Mouse (Mus musculus) hindbrain, embryonic 16.5 days (tissue): ENCODE results near the gene Phf1. TPM values are rescaled to one million over a fixed set of nuclear protein-coding genes. Genes with fewer than 3 reads are reported as not detected.

Experiments used
- ATAC-seq: fragments of 200-750 bp; cut with Nextera tagmentation; 2 replicates; pipeline ENCODE4 v1.8.0; 2017; ENCODE audit warnings: moderate TSS enrichment, moderate library complexity
- H3K27ac ChIP-seq: fragments of 300-500 bp; sonication (generic); 2 replicates; pipeline ENCODE4 v1.5.1; 2014; ENCODE audit warnings: low read depth, mild to moderate bottlenecking, control low read depth, low read length, moderate library complexity
- H3K27me3 ChIP-seq: fragments of 300-500 bp; sonication (generic); replicated peaks from 2 replicates; pipeline ENCODE4 v1.6.1; 2014; ENCODE audit warnings: low read length; ENCODE audit not compliant: control insufficient read depth, insufficient read depth
- H3K36me3 ChIP-seq: fragments of 300-500 bp; sonication (generic); 2 replicates; pipeline ENCODE4 v1.6.1; 2014; ENCODE audit warnings: mild to moderate bottlenecking, low read length, moderate library complexity, mixed read lengths; ENCODE audit not compliant: control insufficient read depth, insufficient read depth
- H3K4me1 ChIP-seq: fragments of 300-500 bp; sonication (generic); 2 replicates; pipeline ENCODE4 v1.6.1; 2014; ENCODE audit warnings: low read depth, low read length; ENCODE audit not compliant: control insufficient read depth, insufficient read depth
- H3K4me2 ChIP-seq: fragments of 300-500 bp; sonication (generic); 2 replicates; pipeline ENCODE4 v1.6.1; 2014; ENCODE audit warnings: mild to moderate bottlenecking, low read length, control low read depth, moderate library complexity
- H3K4me3 ChIP-seq: fragments of 300-500 bp; sonication (generic); 2 replicates; pipeline ENCODE4 v1.5.1; 2014; ENCODE audit warnings: mild to moderate bottlenecking, low read length, control low read depth, moderate library complexity
- H3K9ac ChIP-seq: fragments of 300-500 bp; sonication (generic); 2 replicates; pipeline ENCODE4 v1.6.1; 2014; ENCODE audit warnings: low read depth, mild to moderate bottlenecking, control low read depth, low read length, moderate library complexity
- H3K9me3 ChIP-seq: fragments of 300-500 bp; sonication (generic); 2 replicates; pipeline ENCODE4 v1.6.1; 2014; ENCODE audit warnings: mild to moderate bottlenecking, low read length, moderate library complexity; ENCODE audit not compliant: control insufficient read depth
- WGBS: fragments of 180-500 bp; shearing (Covaris S2); extraction: QIAGEN DNeasy Blood & Tissue Kit; methylation state at CpG from one replicate; pipeline ENCODE4 v1.1.7; 2014; 5-methylcytosine and 5-hydroxymethylcytosine counted together
- polyA plus RNA-seq: library from polyadenylated mRNA; unstranded; fragments of >200 nt; fragmentation: Nextera tagmentation; extraction: Ambion mirVana; gene quantifications from 2 replicates; pipeline ENCODE4 v1.2.1, GENCODE M21; 2015

Phf1 gene
- polyA plus RNA-seq, 1 experiment from 2014 or later: 30.3 TPM

DNA sequence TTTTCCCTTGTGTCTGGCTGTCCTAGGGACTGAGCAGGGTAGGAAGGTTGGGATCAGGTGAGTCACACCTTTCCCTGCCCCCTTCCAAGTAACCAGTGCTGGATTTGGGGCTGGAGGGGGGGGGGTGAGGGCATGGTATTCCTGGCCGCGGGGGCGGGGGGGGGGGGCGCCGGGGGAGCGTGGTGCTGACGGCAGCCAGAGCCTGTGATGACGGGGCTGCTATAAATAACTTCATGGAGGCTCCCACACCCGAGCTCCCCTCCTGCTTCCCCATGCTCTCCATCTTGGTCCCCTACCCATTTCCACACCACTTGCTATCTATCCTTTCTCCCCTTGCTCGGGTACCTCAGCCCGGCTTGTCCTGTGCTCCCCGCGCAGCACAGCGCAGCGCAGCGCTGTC, 20.9 kb downstream of the Phf1 start:
- no peak overlapping the region for H3K27ac ChIP-seq
- peaks cover 46% of the 10 kb centered on the region for H3K4me1 ChIP-seq
- ATAC-seq: no peak
- WGBS: 17% methylated on average over 12 of the region's 16 CpGs
- no peak overlapping the region for H3K9ac ChIP-seq
- peaks cover 28% of the 10 kb centered on the region for H3K36me3 ChIP-seq
- no peaks in the 10 kb centered on the region for H3K9me3 ChIP-seq
- no peaks in the 10 kb centered on the region for H3K27me3 ChIP-seq
- peak overlapping the region; percentile 85 for H3K4me2 ChIP-seq
- no peak overlapping the region for H3K4me3 ChIP-seq

DNA sequence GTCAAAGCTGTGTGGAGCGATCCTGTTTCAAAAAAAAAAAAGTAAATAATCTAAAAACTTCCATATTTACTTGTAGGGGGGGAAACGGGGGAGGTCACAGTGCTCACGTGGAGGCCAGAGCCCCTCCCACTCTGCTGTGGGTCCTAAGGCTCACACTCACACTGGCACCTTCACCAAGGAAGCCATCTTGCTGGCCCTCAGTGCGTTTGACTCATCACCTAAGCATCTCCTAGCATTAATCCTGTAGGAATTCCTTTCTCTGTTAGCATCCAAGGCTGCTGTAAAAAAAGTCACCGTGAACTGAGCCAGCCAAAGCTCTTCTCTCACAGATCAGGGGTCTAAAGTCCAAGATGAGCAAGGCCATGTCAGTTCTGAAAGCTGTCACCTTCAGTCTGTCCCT, 23.5 kb downstream of the Phf1 start:
- 85% methylated on average over 5 of the region's 5 CpGs for WGBS

DNA sequence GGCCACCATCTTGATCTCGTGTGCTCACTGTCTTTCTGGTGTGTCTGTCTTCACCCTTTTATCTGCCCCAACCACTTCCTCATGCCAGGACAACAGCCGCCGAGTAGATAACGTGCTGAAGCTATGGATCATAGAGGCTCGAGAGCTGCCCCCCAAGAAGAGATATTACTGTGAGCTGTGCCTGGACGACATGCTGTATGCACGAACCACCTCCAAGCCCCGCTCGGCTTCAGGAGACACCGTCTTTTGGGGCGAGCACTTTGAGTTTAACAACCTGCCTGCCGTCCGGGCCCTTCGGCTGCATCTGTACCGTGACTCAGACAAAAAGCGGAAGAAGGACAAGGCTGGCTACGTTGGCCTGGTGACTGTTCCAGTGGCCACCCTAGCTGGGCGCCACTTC, 24.0 kb downstream of the Phf1 start:
- H3K9ac ChIP-seq: no peak overlapping the region
- 95% methylated on average over 18 of the region's 18 CpGs for WGBS
- no peak overlapping the region for H3K4me3 ChIP-seq
- peaks cover 47% of the 10 kb centered on the region for H3K36me3 ChIP-seq
- H3K27me3 ChIP-seq: no peaks in the 10 kb centered on the region
- no peak overlapping the region for H3K27ac ChIP-seq
- no peaks in the 10 kb centered on the region for H3K9me3 ChIP-seq
- peaks cover 20% of the 10 kb centered on the region for H3K4me1 ChIP-seq
- no peak overlapping the region for H3K4me2 ChIP-seq
- ATAC-seq: no peak

More for the DNA sequence above, 23.5 kb downstream of the Phf1 start:
- Histone ChIP-seq H3K4me1 (peaks cover 25% of the 10 kb centered on the region), H3K27me3 (no peaks in the 10 kb centered on the region), H3K4me3 (no peak overlapping the region), H3K27ac (no peak overlapping the region), H3K9me3 (no peaks in the 10 kb centered on the region), H3K9ac (no peak overlapping the region), H3K4me2 (no peak overlapping the region), H3K36me3 (peaks cover 41% of the 10 kb centered on the region)
- ATAC-seq: no peak

DNA sequence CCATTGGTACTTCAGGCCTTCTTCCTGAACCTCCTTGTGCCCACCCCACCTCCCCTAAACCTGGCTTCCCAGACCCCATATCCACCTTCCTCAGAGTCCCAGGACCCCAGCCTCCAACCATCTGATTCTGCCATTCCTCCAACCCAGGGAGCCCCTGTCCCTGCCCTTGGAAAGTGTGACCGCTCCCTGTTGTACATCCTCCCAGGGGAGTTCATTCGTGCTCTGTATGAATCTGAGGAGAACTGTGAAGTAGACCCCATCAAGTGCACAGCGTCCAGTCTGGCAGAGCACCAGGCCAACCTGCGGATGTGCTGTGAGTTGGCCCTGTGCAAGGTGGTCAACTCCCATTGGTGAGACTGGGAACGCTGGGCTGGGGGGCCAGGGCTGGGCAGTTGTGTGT, 25.0 kb downstream of the Phf1 start:
- H3K9ac ChIP-seq: no peak overlapping the region
- H3K27ac ChIP-seq: no peak overlapping the region
- H3K27me3 ChIP-seq: no peaks in the 10 kb centered on the region
- ATAC-seq: no peak
- H3K4me3 ChIP-seq: no peak overlapping the region
- H3K4me2 ChIP-seq: no peak overlapping the region
- H3K9me3 ChIP-seq: no peaks in the 10 kb centered on the region
- peaks cover 57% of the 10 kb centered on the region for H3K36me3 ChIP-seq
- WGBS: 92% methylated on average over 5 of the region's 5 CpGs
- peaks cover 11% of the 10 kb centered on the region for H3K4me1 ChIP-seq

DNA sequence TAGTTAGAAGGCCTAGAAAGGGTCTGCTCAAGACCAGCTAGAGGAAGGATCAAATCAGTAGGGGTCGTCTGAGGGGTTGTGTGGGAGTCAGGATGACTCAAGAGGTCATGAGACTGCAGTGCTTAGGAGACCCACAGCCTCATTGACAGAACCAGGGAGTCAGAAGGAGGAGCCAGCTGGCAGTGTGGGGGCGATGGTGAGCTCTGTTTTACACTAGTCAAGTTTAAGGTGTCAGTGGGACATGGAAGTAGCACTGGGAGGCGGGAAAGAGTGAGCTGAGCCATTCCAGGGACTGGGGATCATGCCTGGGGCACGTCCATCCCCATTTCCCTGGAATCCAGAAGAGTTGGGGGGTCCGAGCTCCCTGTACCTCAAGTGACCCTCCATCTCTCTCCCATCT, 26.0 kb downstream of the Phf1 start:
- no peaks in the 10 kb centered on the region for H3K27me3 ChIP-seq
- no peaks in the 10 kb centered on the region for H3K9me3 ChIP-seq
- peaks cover 60% of the 10 kb centered on the region for H3K36me3 ChIP-seq
- WGBS: 76% methylated on average over 4 of the region's 5 CpGs
- no peak for ATAC-seq
- peaks cover 1% of the 10 kb centered on the region; the same call in 1 of the 2 replicates for H3K4me1 ChIP-seq
- no peak overlapping the region for H3K4me2 ChIP-seq
- no peak overlapping the region for H3K9ac ChIP-seq
- H3K4me3 ChIP-seq: no peak overlapping the region
- no peak overlapping the region for H3K27ac ChIP-seq

DNA sequence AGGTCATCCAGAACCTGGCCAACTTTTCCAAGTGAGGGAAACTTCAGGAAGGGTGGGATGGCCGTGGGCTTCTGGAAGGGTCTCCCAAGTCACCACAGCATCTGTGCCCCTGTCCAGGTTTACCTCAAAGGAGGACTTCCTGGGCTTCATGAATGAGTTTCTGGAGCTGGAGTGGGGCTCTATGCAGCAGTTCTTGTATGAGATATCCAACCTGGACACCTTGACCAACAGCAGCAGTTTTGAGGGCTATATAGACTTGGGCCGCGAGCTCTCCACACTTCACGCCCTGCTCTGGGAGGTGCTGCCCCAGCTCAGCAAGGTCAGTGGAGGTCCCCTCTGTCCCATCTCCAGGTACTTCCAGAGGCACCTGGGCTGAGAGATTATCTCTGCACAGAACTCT, 27.0 kb downstream of the Phf1 start:
- Histone ChIP-seq H3K27ac (no peak overlapping the region), H3K4me2 (no peak overlapping the region), H3K4me3 (no peak overlapping the region), H3K9ac (no peak overlapping the region), H3K27me3 (no peaks in the 10 kb centered on the region), H3K9me3 (no peaks in the 10 kb centered on the region), H3K36me3 (peaks cover 63% of the 10 kb centered on the region), H3K4me1 (no peaks in the 10 kb centered on the region)
- no peak for ATAC-seq
- WGBS: 97% methylated on average over 4 of the region's 4 CpGs

DNA sequence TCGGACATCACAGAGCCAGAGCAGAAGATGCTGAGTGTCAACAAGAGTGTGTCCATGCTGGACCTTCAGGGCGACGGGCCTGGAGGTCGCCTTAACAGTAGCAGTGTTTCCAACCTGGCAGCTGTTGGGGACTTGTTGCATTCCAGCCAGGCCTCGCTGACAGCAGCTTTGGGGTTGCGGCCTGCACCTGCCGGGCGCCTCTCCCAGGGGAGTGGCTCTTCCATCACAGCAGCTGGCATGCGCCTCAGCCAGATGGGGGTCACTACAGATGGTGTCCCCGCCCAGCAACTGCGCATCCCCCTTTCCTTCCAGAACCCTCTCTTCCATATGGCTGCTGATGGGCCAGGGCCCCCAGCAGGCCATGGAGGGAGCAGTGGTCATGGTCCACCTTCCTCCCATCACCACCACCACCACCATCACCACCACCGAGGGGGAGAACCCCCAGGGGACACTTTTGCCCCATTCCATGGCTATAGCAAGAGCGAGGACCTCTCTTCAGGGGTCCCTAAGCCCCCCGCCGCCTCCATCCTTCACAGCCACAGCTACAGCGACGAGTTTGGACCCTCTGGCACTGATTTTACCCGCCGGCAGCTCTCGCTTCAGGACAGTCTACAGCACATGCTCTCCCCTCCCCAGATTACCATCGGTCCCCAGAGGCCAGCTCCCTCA, 28.9 kb downstream of the Phf1 start:
- H3K9me3 ChIP-seq: no peaks in the 10 kb centered on the region
- no peak overlapping the region for H3K4me2 ChIP-seq
- no peak overlapping the region for H3K9ac ChIP-seq
- WGBS: 88% methylated on average over 21 of the region's 21 CpGs
- no peaks in the 10 kb centered on the region for H3K4me1 ChIP-seq
- H3K36me3 ChIP-seq: peaks cover 67% of the 10 kb centered on the region
- H3K4me3 ChIP-seq: no peak overlapping the region
- H3K27me3 ChIP-seq: no peaks in the 10 kb centered on the region
- no peak for ATAC-seq
- H3K27ac ChIP-seq: no peak overlapping the region

DNA sequence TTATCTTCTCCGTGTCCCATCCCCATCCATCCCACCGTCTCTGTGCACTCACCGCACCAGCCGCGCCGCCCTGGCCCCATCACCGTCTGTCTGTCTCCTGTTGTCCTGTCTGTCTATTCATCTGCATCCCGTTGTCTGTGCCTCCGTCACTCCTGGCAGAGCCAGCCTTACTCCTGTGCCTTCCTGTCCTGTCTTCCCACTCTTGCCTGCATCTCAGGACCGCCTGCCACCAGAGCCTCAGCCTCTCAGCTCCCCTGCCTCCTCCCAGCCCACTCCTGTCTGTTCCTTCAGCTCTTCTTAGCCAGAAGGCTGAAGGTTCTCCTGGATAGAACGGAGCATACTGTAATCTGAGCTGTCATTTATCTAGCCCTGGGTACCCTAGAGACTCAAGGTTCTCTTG, 34.1 kb downstream of the Phf1 start:
- Histone ChIP-seq H3K9me3 (no peaks in the 10 kb centered on the region), H3K27me3 (no peaks in the 10 kb centered on the region), H3K4me3 (no peak overlapping the region), H3K4me2 (no peak overlapping the region), H3K36me3 (peaks cover 36% of the 10 kb centered on the region), H3K9ac (no peak overlapping the region), H3K4me1 (peaks cover 5% of the 10 kb centered on the region), H3K27ac (no peak overlapping the region)
- WGBS: 90% methylated on average over 11 of the region's 11 CpGs
- ATAC-seq: no peak

DNA sequence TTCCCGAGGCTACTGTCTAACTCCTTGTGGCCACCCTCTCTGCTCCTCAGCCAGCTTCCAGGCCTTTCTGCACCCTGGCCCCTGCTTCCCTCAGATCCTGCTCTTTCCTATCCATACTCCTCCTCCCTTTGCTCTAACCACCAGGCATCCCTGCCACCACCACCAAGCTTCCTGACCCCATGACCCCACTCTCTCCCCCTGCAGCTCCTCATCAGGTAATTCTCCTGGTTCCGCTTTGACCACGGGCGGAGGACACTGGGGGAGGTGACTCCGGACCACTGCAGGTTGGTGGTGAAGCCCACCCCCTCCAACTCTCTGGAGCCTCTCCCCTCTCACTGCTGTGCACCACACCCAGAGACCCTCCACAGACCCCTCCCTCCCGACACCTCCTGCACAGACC, 34.6 kb downstream of the Phf1 start:
- 85% methylated on average over 6 of the region's 6 CpGs for WGBS
- Histone ChIP-seq H3K9ac (no peak overlapping the region), H3K9me3 (no peaks in the 10 kb centered on the region), H3K27me3 (no peaks in the 10 kb centered on the region), H3K4me2 (no peak overlapping the region), H3K4me1 (peaks cover 10% of the 10 kb centered on the region), H3K4me3 (no peak overlapping the region), H3K36me3 (peaks cover 31% of the 10 kb centered on the region), H3K27ac (no peak overlapping the region)
- ATAC-seq: no peak

DNA sequence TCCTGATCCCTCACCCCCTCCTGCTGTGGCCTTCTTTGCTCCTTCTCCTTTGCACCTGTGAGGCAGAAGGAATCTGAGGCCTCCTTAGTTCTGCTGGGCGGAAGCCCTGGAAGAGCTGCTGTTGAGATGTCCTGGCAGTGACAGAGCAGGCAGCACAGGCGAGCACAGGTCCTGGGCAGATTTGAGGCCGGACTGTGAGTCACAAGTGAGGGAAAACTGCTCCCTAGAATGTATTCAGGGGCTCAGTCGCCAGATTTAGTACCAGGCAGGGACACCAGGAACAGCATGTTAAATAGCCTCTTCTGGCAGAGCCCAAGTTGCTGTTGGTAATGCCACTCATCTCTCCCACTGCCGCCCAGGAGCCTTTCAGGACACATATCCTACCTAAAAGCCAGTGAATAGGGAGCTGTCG, 35.4 kb downstream of the Phf1 start:
- no peak for ATAC-seq
- no peak overlapping the region for H3K4me3 ChIP-seq

More for the DNA sequence above, 35.4 kb downstream of the Phf1 start:
- WGBS: 74% methylated on average over 6 of the region's 6 CpGs
- Histone ChIP-seq H3K9ac (no peak overlapping the region), H3K27me3 (no peaks in the 10 kb centered on the region), H3K36me3 (peaks cover 26% of the 10 kb centered on the region), H3K4me2 (no peak overlapping the region), H3K27ac (no peak overlapping the region), H3K9me3 (no peaks in the 10 kb centered on the region), H3K4me1 (peaks cover 10% of the 10 kb centered on the region)
